In genomic region chr17:71474128-71474527, GRCm38 (mm10) we compare ENCODE assay signal across 8 mouse cellular contexts. TPM values are rescaled to one million over a fixed set of nuclear protein-coding genes. Genes with fewer than 3 reads are reported as not detected.
DNase-seq lines count a peak whose midpoint lies in the region; ATAC-seq and TF ChIP-seq lines count a peak whose summit lies in the region.

No protein-coding gene starts in this region.

- DNase-seq in heart, adult 2 months = no peak
- DNase-seq in heart, adult 8-10 months (ENCODE audit: low spot score) = no peak
- DNase-seq in A20 (ENCODE audit: low read depth, low spot score) = peak; percentile 58
- no peak for DNase-seq in stomach, postnatal 0 days (ENCODE audit: low spot score)
- no peak for DNase-seq in left cerebral cortex, adult 18-20 months (ENCODE audit: low spot score in 2 of 2)

- H3K79me2 ChIP-seq in heart, adult 2 months (replicated peaks; ENCODE audit: control insufficient read depth, insufficient read depth, low read length) = peaks cover 4% of the 10 kb centered on the region; the same call in 1 of the 2 replicates

- ATAC-seq in embryonic facial prominence, embryonic 13.5 days (ENCODE audit: insufficient number of reproducible peaks, insufficient read depth, low FRiP score, low TSS enrichment, low read depth) = no peak
- no peak for ATAC-seq in limb, embryonic 12.5 days (ENCODE audit: insufficient number of reproducible peaks, insufficient read depth, low FRiP score, low TSS enrichment, low read depth)
- ATAC-seq in stomach, postnatal 0 days (ENCODE audit: low FRiP score, low TSS enrichment) = no peak
- no peak for ATAC-seq in monocyte, adult 5-6 weeks (replicated peaks; ENCODE audit: insufficient number of reproducible peaks, low FRiP score, low TSS enrichment, poor library complexity, severe bottlenecking)

- no peak for TF ChIP-seq EP300 in heart, adult 2 months (IDR thresholded peaks at IDR 0.05; ENCODE audit: insufficient read depth, low read depth, low read length)
- TF ChIP-seq EP300 in stomach, postnatal 0 days (optimal IDR thresholded peaks at IDR 0.05) = no peak

- H3K4me2 ChIP-seq in embryonic facial prominence, embryonic 13.5 days = peak overlapping the region; percentile 84
- peak overlapping the region; percentile 69 for H3K4me2 ChIP-seq in limb, embryonic 12.5 days
- peak overlapping the region; percentile 93 for H3K4me2 ChIP-seq in stomach, postnatal 0 days (replicated peaks; ENCODE audit: low read depth)

- peak overlapping the region; percentile 80 for H3K4me3 ChIP-seq in heart, adult 2 months
- H3K4me3 ChIP-seq in embryonic facial prominence, embryonic 13.5 days = peak overlapping the region; percentile 86
- peak overlapping the region; percentile 88 for H3K4me3 ChIP-seq in limb, embryonic 12.5 days (replicated peaks)
- H3K4me3 ChIP-seq in stomach, postnatal 0 days (ENCODE audit: low read depth, low read length) = peak overlapping the region; percentile 67

- H3K4me1 ChIP-seq in heart, adult 2 months (ENCODE audit: control insufficient read depth, insufficient read depth, low read length) = peaks cover 1% of the 10 kb centered on the region
- peaks cover 14% of the 10 kb centered on the region for H3K4me1 ChIP-seq in embryonic facial prominence, embryonic 13.5 days
- peaks cover 11% of the 10 kb centered on the region for H3K4me1 ChIP-seq in limb, embryonic 12.5 days (replicated peaks)
- 0 out of 2 replicates have a peak, but pooled peaks cover 2% of the 10 kb centered on the region for H3K4me1 ChIP-seq in stomach, postnatal 0 days (replicated peaks; ENCODE audit: control insufficient read depth, insufficient read depth)

- no peak overlapping the region for H3K27ac ChIP-seq in heart, adult 2 months
- H3K27ac ChIP-seq in embryonic facial prominence, embryonic 13.5 days = peak overlapping the region; percentile 99; the same call in 1 of the 2 replicates
- no peak overlapping the region for H3K27ac ChIP-seq in limb, embryonic 12.5 days
- peak overlapping the region; percentile 98; the same call in 1 of the 2 replicates for H3K27ac ChIP-seq in stomach, postnatal 0 days (replicated peaks)

- intact Hi-C loops in heart, adult 2 months (cut with DNase I) = loop anchor here (10.0 kb wide), 1 partner anchor 141 kb away; the partner anchor contains the start of gene Wdr43

- TF ChIP-seq POLR2A in heart, adult 2 months (IDR thresholded peaks at IDR 0.05; ENCODE audit: insufficient read depth, low read depth, low read length) = no peak

- no peaks in the 10 kb centered on the region for H3K27me3 ChIP-seq in heart, adult 2 months (ENCODE audit: control insufficient read depth, insufficient read depth, low read length)
- no peaks in the 10 kb centered on the region for H3K27me3 ChIP-seq in embryonic facial prominence, embryonic 13.5 days
- H3K27me3 ChIP-seq in limb, embryonic 12.5 days = no peaks in the 10 kb centered on the region
- no peaks in the 10 kb centered on the region for H3K27me3 ChIP-seq in stomach, postnatal 0 days (ENCODE audit: control insufficient read depth, insufficient read depth, low read length)

- 16% methylated on average over 8 of the region's 8 CpGs for WGBS in heart, adult 2 months
- 14% methylated on average over 8 of the region's 8 CpGs for WGBS in embryonic facial prominence, embryonic 13.5 days
- WGBS in limb, embryonic 12.5 days = 12% methylated on average over 8 of the region's 8 CpGs
- WGBS in stomach, postnatal 0 days = 11% methylated on average over 8 of the region's 8 CpGs

- TF ChIP-seq CTCF in heart, adult 2 months (IDR thresholded peaks at IDR 0.05) = no peak
- TF ChIP-seq CTCF in stomach, postnatal 0 days (IDR thresholded peaks at IDR 0.05; ENCODE audit: low read depth) = no peak

- H3K9ac ChIP-seq in heart, adult 2 months (ENCODE audit: low read depth, low read length) = peak overlapping the region; percentile 98
- peak overlapping the region; percentile 95 for H3K9ac ChIP-seq in embryonic facial prominence, embryonic 13.5 days
- peak overlapping the region; percentile 90 for H3K9ac ChIP-seq in limb, embryonic 12.5 days (replicated peaks)
- peak overlapping the region; percentile 95 for H3K9ac ChIP-seq in stomach, postnatal 0 days (ENCODE audit: low read length)

- H3K36me3 ChIP-seq in heart, adult 2 months (ENCODE audit: control insufficient read depth, insufficient read depth, low read length) = no peaks in the 10 kb centered on the region
- no peaks in the 10 kb centered on the region for H3K36me3 ChIP-seq in embryonic facial prominence, embryonic 13.5 days
- H3K36me3 ChIP-seq in limb, embryonic 12.5 days = no peaks in the 10 kb centered on the region
- no peaks in the 10 kb centered on the region for H3K36me3 ChIP-seq in stomach, postnatal 0 days (ENCODE audit: control insufficient read depth, insufficient read depth, low read length)

- H3K9me3 ChIP-seq in embryonic facial prominence, embryonic 13.5 days = no peaks in the 10 kb centered on the region
- no peaks in the 10 kb centered on the region for H3K9me3 ChIP-seq in limb, embryonic 12.5 days
- H3K9me3 ChIP-seq in stomach, postnatal 0 days (ENCODE audit: control insufficient read depth, low read length) = no peaks in the 10 kb centered on the region

RNA-seq across cellular contexts. Expression of gene Smchd1, which starts 1.0 kb away (rescaled TPM):
- 10 to 100 TPM; 16.6 to 18.6 TPM for total RNA-seq in heart, adult 2 months (2021)
- polyA plus RNA-seq in heart, adult 2 months (2012; rRNA removed) = 4.9 and 10.2 TPM in 2 replicates
- 10 to 100 TPM; 15.6 to 17.2 (median 16.4) TPM for total RNA-seq in heart, adult 8-10 months (2022)
- 78.7 and 81.7 TPM in 2 replicates for polyA plus RNA-seq in embryonic facial prominence, embryonic 13.5 days (2015; fragmentation: Nextera tagmentation; extraction: Ambion mirVana)
- 80.9 and 83.9 TPM in 2 replicates for polyA plus RNA-seq in limb, embryonic 12.5 days (2016; fragmentation: Nextera tagmentation; extraction: Ambion mirVana)
- 21.5 and 22.6 TPM in 2 replicates for polyA plus RNA-seq in stomach, postnatal 0 days (2015; fragmentation: Nextera tagmentation; extraction: Ambion mirVana)
- total RNA-seq in left cerebral cortex, adult 18-20 months (2021) = 10 to 100 TPM; 29.2 to 33.0 TPM
- total RNA-seq in monocyte, adult 5-6 weeks (2017) = 196 to 255 TPM (median 202 TPM) in 3 replicates

RNA-seq across cellular contexts. Expression of gene Gm4707, which starts 14.4 kb away (rescaled TPM):
- total RNA-seq in heart, adult 2 months (2021) = under 1 TPM; 0.76 to 0.96 TPM
- 0.35 and 0.38 TPM in 2 replicates for polyA plus RNA-seq in heart, adult 2 months (2012; rRNA removed)
- total RNA-seq in heart, adult 8-10 months (2022) = 1 to 10 TPM in 1 of 4 experiments, under 1 TPM in 3; 0.75 to 1.2 (median 0.94) TPM
- polyA plus RNA-seq in embryonic facial prominence, embryonic 13.5 days (2015; fragmentation: Nextera tagmentation; extraction: Ambion mirVana) = 4.8 and 5.0 TPM in 2 replicates
- polyA plus RNA-seq in limb, embryonic 12.5 days (2016; fragmentation: Nextera tagmentation; extraction: Ambion mirVana) = 5.3 and 5.6 TPM in 2 replicates
- polyA plus RNA-seq in stomach, postnatal 0 days (2015; fragmentation: Nextera tagmentation; extraction: Ambion mirVana) = 0.46 and 0.98 TPM in 2 replicates
- 1 to 10 TPM in 1 of 2 experiments, under 1 TPM in 1; 0.61 to 2.5 TPM for total RNA-seq in left cerebral cortex, adult 18-20 months (2021)
- 11.7 to 54.1 TPM (median 17.0 TPM) in 3 replicates for total RNA-seq in monocyte, adult 5-6 weeks (2017)

RNA-seq across cellular contexts. Expression of gene Ndc80, which starts 52.5 kb away (rescaled TPM):
- total RNA-seq in heart, adult 2 months (2021) = under 1 TPM; 0.37 to 0.61 TPM
- not detected in 2 replicates for polyA plus RNA-seq in heart, adult 2 months (2012; rRNA removed)
- under 1 TPM in 3 of 4 experiments, not detected in 1; 0.31 to 0.78 (median 0.33) TPM for total RNA-seq in heart, adult 8-10 months (2022)
- 46.1 and 48.7 TPM in 2 replicates for polyA plus RNA-seq in embryonic facial prominence, embryonic 13.5 days (2015; fragmentation: Nextera tagmentation; extraction: Ambion mirVana)
- 56.0 and 56.1 TPM in 2 replicates for polyA plus RNA-seq in limb, embryonic 12.5 days (2016; fragmentation: Nextera tagmentation; extraction: Ambion mirVana)
- 9.6 and 11.3 TPM in 2 replicates for polyA plus RNA-seq in stomach, postnatal 0 days (2015; fragmentation: Nextera tagmentation; extraction: Ambion mirVana)
- total RNA-seq in left cerebral cortex, adult 18-20 months (2021) = under 1 TPM in 1 of 2 experiments, not detected in 1; 0.21 TPM
- 27.2 to 27.7 TPM (median 27.3 TPM) in 3 replicates for total RNA-seq in monocyte, adult 5-6 weeks (2017)

Comparison
In these comparisons a context has a peak if more than half of its experiments do, and no peak if none do; other contexts are left out.
1. H3K27ac ChIP-seq: peak in embryonic facial prominence, embryonic 13.5 days (single experiment) and stomach, postnatal 0 days (single experiment); none in heart, adult 2 months (single experiment) and limb, embryonic 12.5 days (single experiment).
2. RNA of gene Ndc80, which starts 52.5 kb away (total RNA-seq): 27.2 to 27.7 TPM in monocyte, adult 5-6 weeks; 0.37 to 0.61 TPM in heart, adult 2 months, 0.31 to 0.78 TPM in heart, adult 8-10 months and 0.21 TPM in left cerebral cortex, adult 18-20 months; every median in the first group is over 10 times any median in the second.
3. Peak in every context shown above with its lines, with median percentiles within 50 percentile points of each other: H3K4me3 ChIP-seq, H3K9ac ChIP-seq and H3K4me2 ChIP-seq.